Mouse (Mus musculus) lung, postnatal 25 days (tissue): ENCODE measurements around the gene Gm21852.
"Not testable (repeated sequence)": the region's sequence is repeated elsewhere in the genome, so short reads cannot be mapped to it uniquely, and the experiment has no call there.

Experiments used
- DNase-seq: peaks from one replicate; pipeline ENCODE4 v3.0.0; 2022; ENCODE audit warnings: low spot score

The Gm21852 gene

DNA sequence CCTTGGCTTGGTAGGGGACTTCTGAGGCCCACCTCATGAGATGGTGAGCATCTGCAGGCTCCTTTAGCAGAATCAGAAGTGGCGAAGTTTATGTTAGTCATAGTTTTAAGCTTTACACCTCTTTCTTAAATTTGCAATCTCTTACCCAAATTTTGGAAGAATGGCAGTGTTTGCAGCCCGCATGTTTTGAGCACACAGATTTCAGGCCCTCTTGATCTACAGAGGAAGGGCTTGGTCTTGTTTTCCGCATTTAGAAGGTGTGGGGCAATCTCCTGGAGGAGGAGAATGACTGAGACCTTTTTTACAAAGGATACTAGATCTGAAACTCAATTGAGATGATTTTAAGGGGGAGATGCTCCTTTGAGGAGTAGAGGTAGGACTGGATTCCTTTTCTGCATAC is at the start of gene Gm21852:
TSS of gene Gm21852 (minus strand) at position 101 of the 400 bp plus-strand sequence.
- not testable (repeated sequence) for DNase-seq
